Mouse (Mus musculus) forebrain, embryonic 14.5 days (tissue): ENCODE measurements at regions not wholly inside any gene's neighbourhood (a gene's known extent, or its start where the extent isn't known, plus 50 kb on each side); places are given as distances from the start of the nearest gene placed in this dataset.

Source experiments
- ATAC-seq: fragments of 200-750 bp; cut with Nextera tagmentation; 2 replicates; pipeline ENCODE4 v1.8.0; 2017; ENCODE audit warnings: mild to moderate bottlenecking, moderate library complexity
- DNase-seq: peaks from one replicate; pipeline ENCODE4 v3.0.0-alpha.2; 2015; ENCODE audit warnings: low spot score
- H3K27ac ChIP-seq: fragments of 300-500 bp; sonication (generic); 2 replicates; pipeline ENCODE4 v1.5.1; 2014; ENCODE audit warnings: low read depth, mild to moderate bottlenecking, control low read depth, low read length, moderate library complexity
- H3K27me3 ChIP-seq: fragments of 300-500 bp; sonication (generic); replicated peaks from 2 replicates; pipeline ENCODE4 v1.6.1; 2014; ENCODE audit warnings: low read length, control low read depth, mixed read lengths; ENCODE audit not compliant: control insufficient read depth, insufficient read depth
- H3K36me3 ChIP-seq: fragments of 300-500 bp; sonication (generic); 2 replicates; pipeline ENCODE4 v1.6.1; 2014; ENCODE audit warnings: low read length, control low read depth; ENCODE audit not compliant: control insufficient read depth, insufficient read depth
- H3K4me1 ChIP-seq: fragments of 300-500 bp; sonication (generic); 2 replicates; pipeline ENCODE4 v1.6.1; 2014; ENCODE audit warnings: antibody characterized with exemption, low read length, control low read depth; ENCODE audit not compliant: control insufficient read depth, insufficient read depth
- H3K4me2 ChIP-seq: fragments of 300-500 bp; sonication (generic); 2 replicates; pipeline ENCODE4 v1.6.1; 2014; ENCODE audit warnings: mild to moderate bottlenecking, control low read depth, low read length
- H3K4me3 ChIP-seq: fragments of 300-500 bp; sonication (generic); 2 replicates; pipeline ENCODE4 v1.5.1; 2014; ENCODE audit warnings: low read depth, low read length, control low read depth
- H3K9ac ChIP-seq: fragments of 300-500 bp; sonication (generic); 2 replicates; pipeline ENCODE4 v1.6.1; 2014; ENCODE audit warnings: mild to moderate bottlenecking, low read length, control low read depth, moderate library complexity
- H3K9me3 ChIP-seq: fragments of 300-500 bp; sonication (generic); replicated peaks from 2 replicates; pipeline ENCODE4 v1.6.1; 2016; ENCODE audit warnings: low read length, control low read depth, mixed read lengths; ENCODE audit not compliant: control insufficient read depth
- WGBS: fragments of 180-500 bp; shearing (Covaris S2); extraction: QIAGEN DNeasy Blood & Tissue Kit; methylation state at CpG from one replicate; pipeline ENCODE4 v1.1.7; 2014; 5-methylcytosine and 5-hydroxymethylcytosine counted together

DNA sequence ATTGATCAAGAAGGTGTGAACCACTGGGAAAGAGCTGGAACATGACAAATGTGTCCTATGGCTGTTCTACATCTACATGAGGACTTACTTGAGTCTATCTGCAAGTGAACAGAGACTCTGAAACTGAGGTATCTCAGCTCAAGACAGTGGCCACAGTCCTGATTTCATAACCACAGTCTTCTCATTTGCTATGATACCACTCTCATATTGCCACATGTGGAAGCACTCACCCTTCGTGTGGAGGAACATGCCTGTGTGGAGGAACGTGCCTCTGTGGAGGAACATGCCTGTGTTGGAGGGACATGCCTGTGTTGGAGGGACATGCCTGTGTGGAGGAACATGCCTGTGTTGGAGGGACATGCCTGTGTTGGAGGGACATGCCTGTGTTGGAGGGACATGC lies 574.0 kb downstream of the Efna5 start:
- no peak overlapping the region for H3K9ac ChIP-seq
- ATAC-seq (no peak), DNase-seq (no peak)
- H3K4me2 ChIP-seq, result no peak overlapping the region
- no peak overlapping the region for H3K4me3 ChIP-seq
- H3K36me3 ChIP-seq, result no peaks in the 10 kb centered on the region
- no peaks in the 10 kb centered on the region for H3K9me3 ChIP-seq
- H3K4me1 ChIP-seq, result no peaks in the 10 kb centered on the region
- H3K27ac ChIP-seq, result no peak overlapping the region
- no peaks in the 10 kb centered on the region for H3K27me3 ChIP-seq
- 98% methylated on average over 2 of the region's 2 CpGs for WGBS

DNA sequence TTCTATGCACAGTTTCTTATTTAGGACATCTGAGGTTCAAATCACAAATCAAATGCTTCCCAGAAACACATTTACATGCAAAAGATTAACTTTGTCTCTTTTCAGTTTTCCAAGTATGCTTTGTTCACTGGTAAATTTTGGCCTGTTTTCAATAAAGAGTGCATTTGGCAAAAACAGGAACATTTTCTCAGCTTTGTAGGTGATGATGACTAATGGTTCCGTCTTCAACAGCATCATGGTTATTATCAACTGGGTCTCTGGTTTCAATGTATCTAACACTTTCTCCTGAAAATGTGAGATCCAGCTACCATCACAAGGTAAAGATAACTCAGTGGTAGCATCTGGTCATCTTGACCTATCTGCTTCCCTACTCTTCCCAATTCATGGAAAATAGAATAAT lies 574.6 kb downstream of the Efna5 start:
- H3K9me3 ChIP-seq, result no peaks in the 10 kb centered on the region
- H3K27ac ChIP-seq, result no peak overlapping the region
- H3K4me1 ChIP-seq, result no peaks in the 10 kb centered on the region
- H3K4me2 ChIP-seq, result no peak overlapping the region
- H3K27me3 ChIP-seq, result no peaks in the 10 kb centered on the region
- DNase-seq (no peak), ATAC-seq (no peak)
- H3K4me3 ChIP-seq, result no peak overlapping the region
- H3K9ac ChIP-seq, result no peak overlapping the region
- WGBS, result 88% methylated on average over 1 of the region's 1 CpGs
- no peaks in the 10 kb centered on the region for H3K36me3 ChIP-seq

DNA sequence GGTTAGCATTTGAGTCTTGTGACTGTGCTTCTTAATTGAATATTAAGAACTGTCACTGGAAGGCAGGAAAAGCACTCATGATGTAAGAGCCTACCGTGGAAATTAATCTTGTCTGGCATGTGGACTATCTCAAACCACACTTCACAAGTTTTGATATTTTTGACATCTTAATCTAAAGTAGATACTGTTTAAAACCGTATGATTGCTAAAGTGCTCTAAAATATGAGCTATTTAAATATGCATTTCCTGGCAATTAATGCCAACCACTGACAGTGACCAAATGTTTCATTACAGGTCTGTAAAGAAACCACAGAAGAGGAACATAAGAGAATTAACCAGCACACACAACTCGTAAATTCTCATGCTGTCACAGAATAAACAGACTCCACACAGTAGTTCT lies 576.0 kb downstream of the Efna5 start:
- H3K27me3 ChIP-seq, result no peaks in the 10 kb centered on the region
- DNase-seq (no peak), ATAC-seq (no peak)
- no peaks in the 10 kb centered on the region for H3K4me1 ChIP-seq
- no peak overlapping the region for H3K4me3 ChIP-seq
- H3K9ac ChIP-seq, result no peak overlapping the region
- 74% methylated on average over 3 of the region's 3 CpGs for WGBS
- H3K4me2 ChIP-seq, result no peak overlapping the region
- no peaks in the 10 kb centered on the region for H3K36me3 ChIP-seq
- no peaks in the 10 kb centered on the region for H3K9me3 ChIP-seq
- H3K27ac ChIP-seq, result no peak overlapping the region

DNA sequence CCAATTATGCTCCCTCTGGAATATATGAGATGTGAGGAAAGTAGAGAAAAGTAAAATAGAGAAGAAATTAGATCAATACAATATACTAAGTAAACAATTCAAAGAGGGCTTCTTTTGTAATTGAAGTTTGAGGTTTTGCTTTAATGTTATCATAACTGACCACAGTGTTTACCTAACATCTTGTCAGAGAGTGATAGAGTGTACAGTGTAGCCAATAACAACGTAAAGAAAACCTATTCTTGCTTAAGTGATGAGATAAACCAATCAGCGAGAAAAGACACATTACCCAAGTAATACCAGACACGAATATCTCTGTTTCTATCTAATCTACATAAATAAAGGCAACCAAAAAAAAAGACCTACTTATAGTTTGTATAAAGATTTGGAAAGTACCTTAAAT lies 577.0 kb downstream of the Efna5 start:
- ATAC-seq (no peak), DNase-seq (no peak)
- no peak overlapping the region for H3K4me2 ChIP-seq
- no peak overlapping the region for H3K4me3 ChIP-seq
- no peaks in the 10 kb centered on the region for H3K9me3 ChIP-seq
- WGBS, result 88% methylated on average over 3 of the region's 3 CpGs
- no peaks in the 10 kb centered on the region for H3K36me3 ChIP-seq
- no peak overlapping the region for H3K9ac ChIP-seq
- H3K4me1 ChIP-seq, result no peaks in the 10 kb centered on the region
- H3K27me3 ChIP-seq, result no peaks in the 10 kb centered on the region
- H3K27ac ChIP-seq, result no peak overlapping the region

- 92% methylated on average over 9 of the region's 9 CpGs for WGBS
- no peak overlapping the region for H3K27ac ChIP-seq
- DNase-seq, result no peak
- H3K27me3 ChIP-seq, result no peaks in the 10 kb centered on the region
- H3K4me2 ChIP-seq, result no peak overlapping the region
- no peaks in the 10 kb centered on the region for H3K9me3 ChIP-seq
- ATAC-seq, result no peak
- H3K4me3 ChIP-seq, result no peak overlapping the region
- no peak overlapping the region for H3K9ac ChIP-seq
- H3K4me1 ChIP-seq, result no peaks in the 10 kb centered on the region
- H3K36me3 ChIP-seq, result no peaks in the 10 kb centered on the region
Observed at GRCm38 (mm10) chr17:62299875-62300274, 581.2 kb downstream of the Efna5 start.

DNA sequence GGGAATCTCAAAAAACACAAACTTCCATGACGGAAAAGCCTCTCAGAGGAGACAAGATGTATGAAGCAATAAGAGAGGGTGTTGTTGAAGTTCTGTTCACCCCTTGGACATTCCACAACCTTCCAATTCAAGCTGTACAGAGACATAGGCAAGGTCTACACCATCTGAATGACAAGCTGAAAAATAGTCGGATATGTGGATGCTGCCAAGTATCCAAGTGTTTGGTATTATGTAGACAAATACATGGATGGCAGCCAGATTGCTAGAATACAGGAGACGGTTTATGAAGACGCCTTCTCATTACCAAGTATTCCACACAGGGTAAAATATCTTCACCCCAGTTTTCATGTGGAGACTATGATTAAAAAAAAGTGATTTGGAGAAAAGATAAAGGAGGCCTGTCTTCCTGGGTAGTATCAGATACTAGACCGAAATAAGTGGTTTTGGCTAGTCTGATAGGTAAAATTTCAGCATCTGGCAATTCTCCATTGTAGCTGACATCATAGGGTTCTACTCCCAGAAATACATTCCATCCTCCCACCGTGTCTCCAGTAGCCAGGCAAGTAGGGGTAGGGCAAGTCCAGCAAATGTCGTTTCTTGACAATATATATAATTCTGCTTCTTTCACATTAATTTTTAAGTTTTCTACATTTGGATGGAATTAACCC lies 583.6 kb downstream of the Efna5 start:
- H3K9ac ChIP-seq, result no peak overlapping the region
- no peaks in the 10 kb centered on the region for H3K36me3 ChIP-seq
- no peaks in the 10 kb centered on the region for H3K4me1 ChIP-seq
- no peaks in the 10 kb centered on the region for H3K27me3 ChIP-seq
- 71% methylated on average over 7 of the region's 7 CpGs for WGBS
- no peak overlapping the region for H3K4me3 ChIP-seq
- H3K9me3 ChIP-seq, result no peaks in the 10 kb centered on the region
- peak; percentile 53 for DNase-seq
- H3K27ac ChIP-seq, result no peak overlapping the region
- no peak overlapping the region for H3K4me2 ChIP-seq
- no peak for ATAC-seq

- Histone ChIP-seq H3K27ac (no peak overlapping the region), H3K4me2 (no peak overlapping the region), H3K9ac (no peak overlapping the region), H3K9me3 (no peaks in the 10 kb centered on the region), H3K4me1 (no peaks in the 10 kb centered on the region), H3K27me3 (no peaks in the 10 kb centered on the region), H3K36me3 (no peaks in the 10 kb centered on the region), H3K4me3 (no peak overlapping the region)
- no peak for ATAC-seq
- no peak for DNase-seq
Observed at GRCm38 (mm10) chr17:62295412-62295811, 585.7 kb downstream of the Efna5 start.

GRCm38 (mm10) chr17:62292703-62293102 lies 588.4 kb downstream of the Efna5 start:
- ATAC-seq, result no peak
- H3K27me3 ChIP-seq, result no peaks in the 10 kb centered on the region
- no peak overlapping the region for H3K9ac ChIP-seq
- DNase-seq, result no peak
- H3K4me1 ChIP-seq, result no peaks in the 10 kb centered on the region
- 95% methylated on average over 5 of the region's 5 CpGs for WGBS
- no peaks in the 10 kb centered on the region for H3K36me3 ChIP-seq
- no peak overlapping the region for H3K4me3 ChIP-seq
- no peak overlapping the region for H3K27ac ChIP-seq
- no peaks in the 10 kb centered on the region for H3K9me3 ChIP-seq
- no peak overlapping the region for H3K4me2 ChIP-seq

- H3K4me1 ChIP-seq, result no peaks in the 10 kb centered on the region
- H3K9me3 ChIP-seq, result no peaks in the 10 kb centered on the region
- H3K27ac ChIP-seq, result no peak overlapping the region
- no peaks in the 10 kb centered on the region for H3K36me3 ChIP-seq
- H3K9ac ChIP-seq, result no peak overlapping the region
- ATAC-seq (no peak), DNase-seq (no peak)
- H3K27me3 ChIP-seq, result no peaks in the 10 kb centered on the region
- H3K4me2 ChIP-seq, result no peak overlapping the region
- H3K4me3 ChIP-seq, result no peak overlapping the region
Observed at GRCm38 (mm10) chr17:62287666-62288065, 593.5 kb downstream of the Efna5 start.
